Mouse (Mus musculus): Measurements from ENCODE around the gene Pax4. TPM values are rescaled to one million over a fixed set of nuclear protein-coding genes. Genes with fewer than 3 reads are reported as not detected.

The Pax4 gene
- polyA plus RNA-seq, 1 experiment from 2014 or later: not detected

GRCm38 (mm10) chr6:28397681-28398203, 51.4 kb downstream of the Pax4 start, which contains the start of gene Zfp800:
Zfp800 (minus strand) TSS chr6:28398005.
- under 1% methylated on average over 33 of the region's 33 CpGs for WGBS (ENCODE audit: missing documents)

GRCm38 (mm10) chr6:28396853-28397457, 52.2 kb downstream of the Pax4 start:
- Histone ChIP-seq H3K4me3 (ENCODE audit: inconsistent target) (peak overlapping the region; percentile 42), H3K27ac (no peak overlapping the region), H3K79me2 (ENCODE audit: inconsistent target) (no peaks in the 10 kb centered on the region), H3K36me3 (ENCODE audit: inconsistent target) (no peaks in the 10 kb centered on the region)
- 9% methylated on average over 19 of the region's 19 CpGs for WGBS (ENCODE audit: missing documents)

More at GRCm38 (mm10) chr6:28397681-28398203, 51.4 kb downstream of the Pax4 start, which contains the start of gene Zfp800:
- peak within 1 kb of the TSS; percentile 42 for H3K4me3 ChIP-seq (ENCODE audit: inconsistent target)
- H3K27ac ChIP-seq: no peak within 1 kb of the TSS
- H3K36me3 ChIP-seq (ENCODE audit: inconsistent target): no peaks in the 10 kb centered on the region
- no peaks in the 10 kb centered on the region for H3K79me2 ChIP-seq (ENCODE audit: inconsistent target)

GRCm38 (mm10) chr6:28396051-28396852, 52.9 kb downstream of the Pax4 start:
- H3K27ac ChIP-seq: no peak overlapping the region
- no peaks in the 10 kb centered on the region for H3K36me3 ChIP-seq (ENCODE audit: inconsistent target)
- 62% methylated on average over 15 of the region's 15 CpGs for WGBS (ENCODE audit: missing documents)
- no peaks in the 10 kb centered on the region for H3K79me2 ChIP-seq (ENCODE audit: inconsistent target)
- no peak overlapping the region; the same call in 1 of the 2 replicates for H3K4me3 ChIP-seq (ENCODE audit: inconsistent target)

Other genes starting within 250 kb of the Pax4 start
- 18.0 to 19.9 TPM (median 19.3 TPM) in 3 replicates for gene Zfp800, start 51.3 kb downstream of the Pax4 start, polyA plus RNA-seq (2018)
- gene Arf5, start 25.8 kb downstream of the Pax4 start, polyA plus RNA-seq (2018): 92.9 to 162 TPM (median 155 TPM) in 3 replicates
- not detected in 3 replicates for gene Fscn3, start 21.6 kb downstream of the Pax4 start, polyA plus RNA-seq (2018)
- gene Gcc1, start 21.0 kb downstream of the Pax4 start, polyA plus RNA-seq (2018): 10.6 to 11.9 TPM (median 10.9 TPM) in 3 replicates
- gene Snd1, start 25.8 kb upstream of the Pax4 start, polyA plus RNA-seq (2018): 64.8 to 85.3 TPM (median 73.9 TPM) in 3 replicates